Mouse (Mus musculus): Measurements from ENCODE around the gene Plekha3. TPM values are rescaled to one million over a fixed set of nuclear protein-coding genes. Genes with fewer than 3 reads are reported as not detected.

The Plekha3 gene
- polyA plus RNA-seq (2014; fragmentation: Nextera tagmentation; extraction: Ambion mirVana) = 14.9 and 15.3 TPM in 2 replicates

- H3K27ac ChIP-seq (ENCODE audit: low read depth, low read length) = peak within 1 kb of the TSS; percentile 85; the same call in 1 of the 2 replicates
- peak within 1 kb of the TSS; percentile 91 for H3K9ac ChIP-seq (ENCODE audit: low read depth, low read length)
- 4% methylated on average over 49 of the region's 52 CpGs for WGBS
- H3K9me3 ChIP-seq (ENCODE audit: control insufficient read depth, low read length) = no peaks in the 10 kb centered on the region
- H3K36me3 ChIP-seq (ENCODE audit: control insufficient read depth, insufficient read depth, low read length) = peaks cover 4% of the 10 kb centered on the region; the same call in 1 of the 2 replicates
- H3K4me1 ChIP-seq (ENCODE audit: control insufficient read depth, insufficient read depth, low read length) = peaks cover 21% of the 10 kb centered on the region; the same call in 1 of the 2 replicates
- peak; percentile 85 for ATAC-seq (ENCODE audit: low FRiP score, low TSS enrichment)
- H3K4me2 ChIP-seq (replicated peaks; ENCODE audit: low read depth, low read length) = peak within 1 kb of the TSS; percentile 67
- no peaks in the 10 kb centered on the region for H3K27me3 ChIP-seq (ENCODE audit: control insufficient read depth, insufficient read depth, low read length)
- H3K4me3 ChIP-seq (ENCODE audit: low read length) = peak within 1 kb of the TSS; percentile 88
Measured at GRCm38 (mm10) chr2:76674725-76675427, at the start of gene Plekha3. Gene Plekha3, plus strand, starts transcription at chr2:76675281.

GRCm38 (mm10) chr2:76630293-76630692, 44.8 kb upstream of the Plekha3 start:
- Histone ChIP-seq H3K4me2 (replicated peaks; ENCODE audit: low read depth, low read length) (no peak overlapping the region), H3K9me3 (ENCODE audit: control insufficient read depth, low read length) (peaks cover 6% of the 10 kb centered on the region), H3K9ac (ENCODE audit: low read depth, low read length) (no peak overlapping the region), H3K4me1 (ENCODE audit: control insufficient read depth, insufficient read depth, low read length) (no peaks in the 10 kb centered on the region), H3K27ac (ENCODE audit: low read depth, low read length) (no peak overlapping the region), H3K36me3 (ENCODE audit: control insufficient read depth, insufficient read depth, low read length) (peaks cover 71% of the 10 kb centered on the region), H3K4me3 (ENCODE audit: low read length) (no peak overlapping the region), H3K27me3 (ENCODE audit: control insufficient read depth, insufficient read depth, low read length) (no peaks in the 10 kb centered on the region)
- WGBS = 94% methylated on average over 12 of the region's 12 CpGs
- ATAC-seq (ENCODE audit: low FRiP score, low TSS enrichment) = no peak

- no peaks in the 10 kb centered on the region for H3K27me3 ChIP-seq (ENCODE audit: control insufficient read depth, insufficient read depth, low read length)
- 93% methylated on average over 4 of the region's 4 CpGs for WGBS
- no peak overlapping the region for H3K4me2 ChIP-seq (replicated peaks; ENCODE audit: low read depth, low read length)
- H3K27ac ChIP-seq (ENCODE audit: low read depth, low read length) = no peak overlapping the region
- H3K36me3 ChIP-seq (ENCODE audit: control insufficient read depth, insufficient read depth, low read length) = peaks cover 79% of the 10 kb centered on the region
- no peak overlapping the region for H3K4me3 ChIP-seq (ENCODE audit: low read length)
- no peaks in the 10 kb centered on the region; the same call in 1 of the 2 replicates for H3K9me3 ChIP-seq (ENCODE audit: control insufficient read depth, low read length)
- no peak overlapping the region for H3K9ac ChIP-seq (ENCODE audit: low read depth, low read length)
- ATAC-seq (ENCODE audit: low FRiP score, low TSS enrichment) = no peak
- H3K4me1 ChIP-seq (ENCODE audit: control insufficient read depth, insufficient read depth, low read length) = no peaks in the 10 kb centered on the region
Measured at GRCm38 (mm10) chr2:76631600-76631999, 43.5 kb upstream of the Plekha3 start.

- peaks cover 81% of the 10 kb centered on the region for H3K36me3 ChIP-seq (ENCODE audit: control insufficient read depth, insufficient read depth, low read length)
- 97% methylated on average over 2 of the region's 2 CpGs for WGBS
- no peak overlapping the region for H3K4me2 ChIP-seq (replicated peaks; ENCODE audit: low read depth, low read length)
- H3K27me3 ChIP-seq (ENCODE audit: control insufficient read depth, insufficient read depth, low read length) = no peaks in the 10 kb centered on the region
- no peak overlapping the region for H3K27ac ChIP-seq (ENCODE audit: low read depth, low read length)
- H3K9me3 ChIP-seq (ENCODE audit: control insufficient read depth, low read length) = no peaks in the 10 kb centered on the region
- H3K4me1 ChIP-seq (ENCODE audit: control insufficient read depth, insufficient read depth, low read length) = no peaks in the 10 kb centered on the region
- no peak overlapping the region for H3K4me3 ChIP-seq (ENCODE audit: low read length)
- no peak for ATAC-seq (ENCODE audit: low FRiP score, low TSS enrichment)
- H3K9ac ChIP-seq (ENCODE audit: low read depth, low read length) = no peak overlapping the region
Measured at GRCm38 (mm10) chr2:76639637-76640036, 35.4 kb upstream of the Plekha3 start.

- H3K4me3 ChIP-seq (ENCODE audit: low read length) = no peak overlapping the region
- H3K9ac ChIP-seq (ENCODE audit: low read depth, low read length) = no peak overlapping the region
- H3K9me3 ChIP-seq (ENCODE audit: control insufficient read depth, low read length) = no peaks in the 10 kb centered on the region
- no peak overlapping the region for H3K27ac ChIP-seq (ENCODE audit: low read depth, low read length)
- H3K4me2 ChIP-seq (replicated peaks; ENCODE audit: low read depth, low read length) = no peak overlapping the region
- H3K4me1 ChIP-seq (ENCODE audit: control insufficient read depth, insufficient read depth, low read length) = peaks cover 13% of the 10 kb centered on the region
- H3K27me3 ChIP-seq (ENCODE audit: control insufficient read depth, insufficient read depth, low read length) = no peaks in the 10 kb centered on the region
- ATAC-seq (ENCODE audit: low FRiP score, low TSS enrichment) = no peak
- peaks cover 45% of the 10 kb centered on the region for H3K36me3 ChIP-seq (ENCODE audit: control insufficient read depth, insufficient read depth, low read length)
Measured at GRCm38 (mm10) chr2:76643801-76644200, 31.3 kb upstream of the Plekha3 start.

GRCm38 (mm10) chr2:76647441-76647869, 27.6 kb upstream of the Plekha3 start:
- Histone ChIP-seq H3K9me3 (ENCODE audit: control insufficient read depth, low read length) (no peaks in the 10 kb centered on the region), H3K36me3 (ENCODE audit: control insufficient read depth, insufficient read depth, low read length) (peaks cover 10% of the 10 kb centered on the region; the same call in 1 of the 2 replicates), H3K27me3 (ENCODE audit: control insufficient read depth, insufficient read depth, low read length) (no peaks in the 10 kb centered on the region), H3K27ac (ENCODE audit: low read depth, low read length) (peak overlapping the region; percentile 84), H3K9ac (ENCODE audit: low read depth, low read length) (peak overlapping the region; percentile 77), H3K4me1 (ENCODE audit: control insufficient read depth, insufficient read depth, low read length) (peaks cover 13% of the 10 kb centered on the region), H3K4me3 (ENCODE audit: low read length) (peak overlapping the region; percentile 68), H3K4me2 (replicated peaks; ENCODE audit: low read depth, low read length) (peak overlapping the region; percentile 60)
- peak; percentile 64 for ATAC-seq (ENCODE audit: low FRiP score, low TSS enrichment)
- WGBS = 1% methylated on average over 23 of the region's 32 CpGs

- ATAC-seq (ENCODE audit: low FRiP score, low TSS enrichment) = peak; percentile 99
- Histone ChIP-seq H3K4me3 (ENCODE audit: low read length) (peak within 1 kb of the TSS; percentile 68), H3K4me1 (ENCODE audit: control insufficient read depth, insufficient read depth, low read length) (peaks cover 13% of the 10 kb centered on the region), H3K9me3 (ENCODE audit: control insufficient read depth, low read length) (no peaks in the 10 kb centered on the region), H3K9ac (ENCODE audit: low read depth, low read length) (peak within 1 kb of the TSS; percentile 77), H3K36me3 (ENCODE audit: control insufficient read depth, insufficient read depth, low read length) (peaks cover 6% of the 10 kb centered on the region; the same call in 1 of the 2 replicates), H3K27me3 (ENCODE audit: control insufficient read depth, insufficient read depth, low read length) (no peaks in the 10 kb centered on the region), H3K4me2 (replicated peaks; ENCODE audit: low read depth, low read length) (peak within 1 kb of the TSS; percentile 60), H3K27ac (ENCODE audit: low read depth, low read length) (peak within 1 kb of the TSS; percentile 84)
- under 1% methylated on average over 32 of the region's 42 CpGs for WGBS
Measured at GRCm38 (mm10) chr2:76647883-76648570, 27.1 kb upstream of the Plekha3 start, which contains the start of the genes Prkra and Pjvk. Gene Prkra, minus strand, starts transcription at chr2:76648015. Gene Pjvk, plus strand, starts transcription at chr2:76648476.

GRCm38 (mm10) chr2:76648666-76649141, 26.4 kb upstream of the Plekha3 start:
- no peaks in the 10 kb centered on the region; the same call in 1 of the 2 replicates for H3K36me3 ChIP-seq (ENCODE audit: control insufficient read depth, insufficient read depth, low read length)
- peak; percentile 39 for ATAC-seq (ENCODE audit: low FRiP score, low TSS enrichment)
- H3K4me1 ChIP-seq (ENCODE audit: control insufficient read depth, insufficient read depth, low read length) = peaks cover 13% of the 10 kb centered on the region
- no peaks in the 10 kb centered on the region for H3K9me3 ChIP-seq (ENCODE audit: control insufficient read depth, low read length)
- peak overlapping the region; percentile 68 for H3K4me3 ChIP-seq (ENCODE audit: low read length)
- 33% methylated on average over 13 of the region's 13 CpGs for WGBS
- H3K27ac ChIP-seq (ENCODE audit: low read depth, low read length) = peak overlapping the region; percentile 84
- H3K9ac ChIP-seq (ENCODE audit: low read depth, low read length) = peak overlapping the region; percentile 60
- peak overlapping the region; percentile 49 for H3K4me2 ChIP-seq (replicated peaks; ENCODE audit: low read depth, low read length)
- no peaks in the 10 kb centered on the region for H3K27me3 ChIP-seq (ENCODE audit: control insufficient read depth, insufficient read depth, low read length)

Measured in kidney, embryonic 14.5 days (tissue).